Mouse (Mus musculus) testis, adult 2 months (tissue): ENCODE measurements around the gene Arl6ip4.

ENCODE experiments used
- CTCF ChIP-seq: fragments of 200-500 bp; IDR thresholded peaks from 2 replicates; pipeline ENCODE4 v1.5.1; 2012; ENCODE audit warnings: low read depth, mild to moderate bottlenecking, inconsistent platforms, low read length, moderate library complexity; ENCODE audit not compliant: control insufficient read depth, insufficient read depth, insufficient replicate concordance
- POLR2A ChIP-seq: fragments of 200-500 bp; IDR thresholded peaks from 2 replicates; pipeline ENCODE4 v1.6.1; 2012; ENCODE audit warnings: low read depth, mild to moderate bottlenecking, inconsistent platforms, low read length, moderate library complexity; ENCODE audit not compliant: control insufficient read depth

DNA sequence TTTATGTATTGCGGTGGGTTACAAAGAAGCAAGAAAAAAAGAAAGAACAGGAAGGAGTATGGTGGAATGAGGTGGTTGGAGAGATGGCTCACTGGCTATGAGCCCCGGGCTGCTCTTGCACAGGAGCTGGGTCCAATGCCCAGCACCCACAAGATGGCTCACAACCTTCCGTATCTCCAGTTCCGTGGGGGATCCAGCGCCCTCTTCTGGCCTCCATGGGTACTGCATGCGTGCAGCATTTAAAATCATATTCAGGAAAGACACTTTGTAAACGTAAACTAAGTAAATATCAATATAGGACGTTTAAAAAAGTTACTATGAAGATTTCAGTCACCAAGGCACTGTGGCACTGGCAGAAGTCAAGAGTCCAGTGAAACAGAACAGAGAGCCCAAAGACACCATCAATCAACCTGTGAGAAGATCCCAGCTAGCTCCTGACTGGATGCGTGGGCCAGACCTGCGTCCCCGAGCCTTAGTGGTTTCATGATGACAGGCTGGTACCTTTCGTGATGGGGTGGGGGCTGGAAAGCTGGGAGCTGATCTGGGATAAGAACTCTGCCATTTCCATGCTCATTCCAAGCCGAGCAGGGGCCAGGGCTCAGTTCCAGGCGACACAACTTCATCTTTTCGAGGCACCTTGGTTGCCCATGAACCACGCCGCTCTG is 4.7 kb upstream of the Arl6ip4 start:
- TF ChIP-seq POLR2A (no peak), CTCF (peak; percentile 93; the same call in 1 of the 2 replicates)
